Mouse (Mus musculus) ES-E14 (cell line): ENCODE data around the gene Mpnd. TPM values are rescaled to one million over a fixed set of nuclear protein-coding genes. Genes with fewer than 3 reads are reported as not detected.

Experiments used
- DNase-seq: peaks from one replicate; pipeline ENCODE4 v3.0.0-alpha.2; 2013; ENCODE audit warnings: low read depth, low spot score
- H3K27ac ChIP-seq: 2 replicates; pipeline ENCODE4 v1.5.1; 2012; ENCODE audit warnings: low read depth, mild to moderate bottlenecking, low read length, moderate library complexity, mixed read lengths; ENCODE audit not compliant: poor library complexity, insufficient read depth, severe bottlenecking
- H3K36me3 ChIP-seq: 2 replicates; pipeline ENCODE4 v1.6.1; 2012; ENCODE audit warnings: mild to moderate bottlenecking, low read length, moderate library complexity, mixed read lengths; ENCODE audit not compliant: control insufficient read depth, poor library complexity, insufficient read depth, severe bottlenecking
- H3K4me1 ChIP-seq, 2 experiments: fragments of 150-350 bp in 1 of 2; sonication (generic) in 1 of 2; 2 replicates each; pipeline ENCODE4 v1.6.1; 2012; ENCODE audit warnings: low read length in 2 of 2, mild to moderate bottlenecking in 1 of 2, mixed read lengths in 1 of 2; ENCODE audit not compliant: control insufficient read depth in 2 of 2, insufficient read depth in 2 of 2, poor library complexity in 1 of 2
- H3K4me3 ChIP-seq, 2 experiments: fragments of 150-350 bp in 1 of 2; sonication (generic) in 1 of 2; 2 replicates each; pipeline ENCODE4 v1.5.1; 2012; ENCODE audit warnings: low read length in 2 of 2, low read depth in 1 of 2, mild to moderate bottlenecking in 1 of 2, mixed read lengths in 1 of 2; ENCODE audit not compliant: insufficient read depth in 1 of 2, poor library complexity in 1 of 2, severe bottlenecking in 1 of 2
- H3K9ac ChIP-seq: 2 replicates; pipeline ENCODE4 v1.6.1; 2012; ENCODE audit warnings: low read depth, mild to moderate bottlenecking, low read length, mixed read lengths; ENCODE audit not compliant: poor library complexity, insufficient read depth, severe bottlenecking
- H3K9me3 ChIP-seq: fragments of 150-350 bp; sonication (generic); 2 replicates; pipeline ENCODE4 v1.6.1; 2012; ENCODE audit warnings: low read depth, mild to moderate bottlenecking, low read length; ENCODE audit not compliant: control insufficient read depth, insufficient read depth
- CHD2 ChIP-seq: IDR thresholded peaks from 2 replicates; pipeline ENCODE4 v1.6.1; 2014; ENCODE audit warnings: mild to moderate bottlenecking, low read depth, low read length, inconsistent platforms
- HCFC1 ChIP-seq: IDR thresholded peaks from 2 replicates; pipeline ENCODE4 v1.6.1; 2012; ENCODE audit warnings: low read length, inconsistent platforms, borderline replicate concordance; ENCODE audit not compliant: insufficient read depth
- MAFK ChIP-seq: IDR thresholded peaks from 2 replicates; pipeline ENCODE4 v1.6.1; 2014; ENCODE audit warnings: mild to moderate bottlenecking, low read depth, low read length, inconsistent platforms; ENCODE audit not compliant: insufficient read depth
- ZC3H11A ChIP-seq: IDR thresholded peaks from 2 replicates; pipeline ENCODE4 v1.6.1; 2012; ENCODE audit warnings: low read depth, mild to moderate bottlenecking, inconsistent platforms, low read length, borderline replicate concordance
- ZNF384 ChIP-seq: IDR thresholded peaks from 2 replicates; pipeline ENCODE4 v1.6.1; 2012; ENCODE audit warnings: low read depth, low read length, inconsistent platforms
- in situ Hi-C, 2 experiments: fragments of 600-800 bp; cut with MboI; formaldehyde crosslinking; loops; one replicate each; pipeline ENCODE4 v1.15.1; 2025; ENCODE audit warnings: low sequenced_read_pairs in 2 of 2, inconsistent platforms in 1 of 2; ENCODE audit not compliant: unreplicated experiment in 2 of 2
- total RNA-seq: library from RNA; depleted of rRNA; stranded (reverse); fragments of 300-350 nt; gene quantifications from 2 replicates; pipeline ENCODE4 v1.2.3, GENCODE M21; 2012

Gene Mpnd
- total RNA-seq, 1 experiment: 39.0 TPM

GRCm38 (mm10) chr17:55971453-55971852 is 34.1 kb upstream of the Mpnd start:
- H3K4me3 ChIP-seq: peak overlapping the region in 1 of 2 experiments; percentile 28; a peak in 1 of 4 replicates
- DNase-seq: no peak
- in situ Hi-C loops: no loop called here
- H3K36me3 ChIP-seq: peaks cover 13% of the 10 kb centered on the region; the same call in 1 of the 2 replicates
- peaks cover 0 to 15% of the 10 kb centered on the region in 2 experiments; a peak in 1 of 4 replicates for H3K4me1 ChIP-seq
- H3K27ac ChIP-seq: no peak overlapping the region
- TF ChIP-seq ZC3H11A (no peak), ZNF384 (no peak), MAFK (no peak), HCFC1 (no peak)
- no peaks in the 10 kb centered on the region for H3K9me3 ChIP-seq
- no peak overlapping the region for H3K9ac ChIP-seq

- H3K9me3 ChIP-seq: no peaks in the 10 kb centered on the region
- no peak overlapping the region for H3K9ac ChIP-seq
- H3K4me1 ChIP-seq: peaks cover 0 to 8% of the 10 kb centered on the region in 2 experiments; a peak in 1 of 4 replicates
- no peaks in the 10 kb centered on the region for H3K36me3 ChIP-seq
- peak; percentile 66 for DNase-seq
- no peak overlapping the region for H3K27ac ChIP-seq
- in situ Hi-C loops: no loop called here
- TF ChIP-seq CHD2 (no peak), ZNF384 (no peak), ZC3H11A (no peak), MAFK (no peak), HCFC1 (no peak)
- H3K4me3 ChIP-seq: no peak overlapping the region
Measured at GRCm38 (mm10) chr17:55976255-55976862, 29.2 kb upstream of the Mpnd start.

GRCm38 (mm10) chr17:55977301-55977700 is 28.2 kb upstream of the Mpnd start:
- H3K4me1 ChIP-seq: peaks cover 0 to 6% of the 10 kb centered on the region in 2 experiments; a peak in 1 of 4 replicates
- in situ Hi-C loops: no loop called here
- no peak overlapping the region for H3K4me3 ChIP-seq
- no peaks in the 10 kb centered on the region for H3K9me3 ChIP-seq
- H3K36me3 ChIP-seq: no peaks in the 10 kb centered on the region
- H3K9ac ChIP-seq: no peak overlapping the region
- TF ChIP-seq MAFK: no peak
- no peak for TF ChIP-seq ZNF384
- no peak for TF ChIP-seq HCFC1
- TF ChIP-seq CHD2: no peak
- TF ChIP-seq ZC3H11A: no peak
- no peak overlapping the region for H3K27ac ChIP-seq
- no peak for DNase-seq

GRCm38 (mm10) chr17:55986030-55986961 is 19.2 kb upstream of the Mpnd start, which contains the start of gene Fsd1:
TSS of gene Fsd1 (plus strand) at chr17:55986509.
- Histone ChIP-seq H3K4me1 (no peaks in the 10 kb centered on the region; a peak in 1 of 4 replicates), H3K9me3 (no peaks in the 10 kb centered on the region), H3K27ac (no peak within 1 kb of the TSS), H3K4me3 (peak within 1 kb of the TSS; percentile 67 to 84), H3K9ac (peak within 1 kb of the TSS; percentile 47), H3K36me3 (no peaks in the 10 kb centered on the region; the same call in 1 of the 2 replicates)
- no peak for TF ChIP-seq MAFK
- TF ChIP-seq HCFC1: peak; percentile 88
- no peak for TF ChIP-seq ZNF384
- in situ Hi-C loops: no loop called here
- DNase-seq: no peak
